Mouse (Mus musculus) embryonic facial prominence, embryonic 10.5 days (tissue): ENCODE results near the gene Pigw. TPM values are rescaled to one million over a fixed set of nuclear protein-coding genes. Genes with fewer than 3 reads are reported as not detected.
"Not testable (repeated sequence)": the region's sequence is repeated elsewhere in the genome, so short reads cannot be mapped to it uniquely, and the experiment has no call there.

ENCODE experiments used
- DNase-seq: peaks from one replicate; pipeline ENCODE4 v3.0.0-alpha.2; 2017; ENCODE audit warnings: low spot score
- H3K27ac ChIP-seq: fragments of 300-500 bp; sonication (generic); replicated peaks from 2 replicates; pipeline ENCODE4 v1.5.1; 2016; ENCODE audit warnings: mild to moderate bottlenecking
- H3K27me3 ChIP-seq: fragments of 300-500 bp; sonication (generic); replicated peaks from 2 replicates; pipeline ENCODE4 v1.6.1; 2016; ENCODE audit warnings: low read depth, mild to moderate bottlenecking; ENCODE audit not compliant: poor library complexity, severe bottlenecking
- H3K36me3 ChIP-seq: fragments of 300-500 bp; sonication (generic); replicated peaks from 2 replicates; pipeline ENCODE4 v1.6.1; 2016; ENCODE audit warnings: mild to moderate bottlenecking, moderate library complexity
- H3K4me1 ChIP-seq: fragments of 300-500 bp; sonication (generic); 2 replicates; pipeline ENCODE4 v1.6.1; 2016
- H3K4me3 ChIP-seq: fragments of 300-500 bp; sonication (generic); 2 replicates; pipeline ENCODE4 v1.5.1; 2016; ENCODE audit warnings: mild to moderate bottlenecking, moderate library complexity
- H3K9me3 ChIP-seq: fragments of 300-500 bp; sonication (generic); 2 replicates; pipeline ENCODE4 v1.6.1; 2016; ENCODE audit warnings: mild to moderate bottlenecking
- WGBS: fragments of 180-500 bp; shearing (Covaris S2); methylation state at CpG from one replicate; pipeline ENCODE4 v1.1.7; 2016; 5-methylcytosine and 5-hydroxymethylcytosine counted together
- microRNA-seq: library from miRNA; unstranded; fragments of <30 nt; microRNA quantifications from one replicate; pipeline ENCODE4, GENCODE M21; 2017
- polyA plus RNA-seq: library from polyadenylated mRNA; unstranded; fragments of >200 nt; fragmentation: Nextera tagmentation; extraction: Ambion mirVana; gene quantifications from 2 replicates; pipeline ENCODE4 v1.2.1, GENCODE M21; 2016

The Pigw gene
- polyA plus RNA-seq, 1 experiment from 2014 or later = 2.8 TPM

GRCm38 (mm10) chr11:84839330-84839729, 40.8 kb downstream of the Pigw start:
- H3K9me3 ChIP-seq = no peaks in the 10 kb centered on the region
- no peaks in the 10 kb centered on the region for H3K27me3 ChIP-seq
- H3K4me3 ChIP-seq = no peak overlapping the region
- H3K36me3 ChIP-seq = peaks cover 99% of the 10 kb centered on the region
- no peak for DNase-seq
- no peaks in the 10 kb centered on the region for H3K4me1 ChIP-seq
- H3K27ac ChIP-seq = no peak overlapping the region
- 94% methylated on average over 2 of the region's 2 CpGs for WGBS

DNA sequence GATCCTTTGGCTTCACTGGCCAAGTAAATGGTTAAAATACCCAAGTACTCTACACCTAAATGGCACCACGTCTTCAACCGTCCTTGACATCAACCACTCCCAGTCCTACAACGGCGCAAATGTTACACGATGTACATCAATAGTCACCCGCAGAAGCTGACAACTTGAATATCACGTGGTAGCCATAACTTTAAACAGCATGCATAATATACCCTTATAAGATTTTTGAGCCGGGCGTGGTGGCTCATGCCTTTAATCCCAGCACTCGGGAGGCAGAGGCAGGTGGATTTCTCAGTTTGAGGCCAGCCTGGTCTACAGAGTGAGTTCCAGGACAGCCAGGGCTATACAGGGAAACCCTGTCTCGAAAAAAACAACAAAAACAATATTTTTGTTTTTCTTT, 50.6 kb downstream of the Pigw start:
- peaks cover 20% of the 10 kb centered on the region for H3K4me1 ChIP-seq
- not testable (repeated sequence) for H3K27me3 ChIP-seq, H3K9me3 ChIP-seq, DNase-seq
- peaks cover 53% of the 10 kb centered on the region for H3K36me3 ChIP-seq
- H3K4me3 ChIP-seq = peak overlapping the region; percentile 88
- 83% methylated on average over 11 of the region's 11 CpGs for WGBS
- peak overlapping the region; percentile 78 for H3K27ac ChIP-seq

DNA sequence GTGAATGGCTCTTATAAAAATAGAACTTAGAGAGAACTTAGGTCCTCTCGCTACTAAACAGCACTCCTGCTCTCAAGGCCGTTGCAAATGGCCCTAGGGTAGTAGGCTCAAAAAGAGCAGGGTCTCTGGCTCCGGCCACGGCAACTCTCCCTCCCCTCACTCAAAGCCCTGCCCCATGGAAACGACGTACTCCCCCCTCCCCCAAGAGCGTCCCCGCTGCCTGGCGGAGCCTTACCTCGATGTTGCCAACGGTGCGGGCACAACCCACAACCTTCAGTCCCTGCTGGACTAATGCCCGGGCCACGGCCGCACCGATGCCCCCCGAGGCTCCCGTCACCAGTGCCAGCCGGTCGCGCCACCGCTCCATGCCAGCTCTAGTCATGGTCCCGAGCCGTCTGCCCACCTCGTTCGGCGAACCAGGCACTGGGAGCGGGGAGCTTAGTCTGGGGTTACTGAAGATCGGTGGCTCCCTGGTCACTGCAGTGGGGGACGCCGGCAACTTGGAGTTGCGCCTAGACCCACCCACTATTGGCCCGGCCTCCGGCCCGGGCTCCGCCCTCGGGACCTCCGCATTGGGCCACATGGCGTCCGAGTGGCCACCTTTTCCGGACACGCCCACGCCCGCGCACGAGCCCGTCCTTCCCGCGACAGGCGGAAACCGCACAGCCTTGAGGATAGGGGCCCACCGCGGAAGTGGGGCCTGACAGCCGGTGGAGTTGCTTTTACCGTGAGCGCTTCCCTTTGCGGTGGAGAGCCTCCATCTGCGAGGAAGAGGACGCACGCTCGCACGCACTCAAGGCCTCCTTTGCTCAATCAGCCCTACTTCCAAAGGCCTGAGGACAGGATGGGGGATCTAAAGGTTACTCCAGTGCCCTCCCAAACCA, 51.3 kb downstream of the Pigw start, which contains the start of gene Dhrs11:
TSS of gene Dhrs11 (minus strand) at position 479 of the 884 bp plus-strand sequence.
- under 1% methylated on average over 62 of the region's 62 CpGs for WGBS
- Histone ChIP-seq H3K36me3 (peaks cover 45% of the 10 kb centered on the region), H3K27ac (peak within 1 kb of the TSS; percentile 78)

DNA sequence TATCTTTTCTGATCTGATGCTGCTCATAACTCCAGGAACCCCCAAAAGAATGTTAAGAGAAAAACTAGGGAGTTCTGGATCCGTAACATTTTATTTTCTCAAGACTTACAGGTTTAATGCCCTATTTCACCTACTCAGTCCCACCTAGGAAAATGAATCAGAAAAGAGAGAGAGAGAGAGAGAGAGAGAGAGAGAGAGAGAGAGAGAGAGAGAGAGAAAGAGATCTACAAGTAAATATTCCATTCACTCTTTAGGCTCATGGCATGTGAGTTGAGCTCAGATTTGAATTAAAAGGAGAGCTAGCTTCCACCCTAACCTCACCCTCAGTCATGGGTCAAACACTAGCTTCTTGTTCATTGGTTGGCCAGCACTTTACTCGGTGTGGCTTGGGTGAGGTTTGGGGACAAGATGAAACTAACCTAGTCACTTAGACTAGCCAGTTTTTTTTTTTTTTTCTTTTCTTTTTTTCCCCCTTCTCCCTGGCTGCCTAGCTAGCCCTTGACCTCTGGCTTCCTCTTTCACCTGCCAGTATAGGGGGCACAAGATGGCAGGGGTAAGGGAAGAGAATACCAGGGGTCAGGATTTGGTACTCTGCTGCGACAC, 52.1 kb downstream of the Pigw start:
- Histone ChIP-seq H3K27me3 (no peaks in the 10 kb centered on the region), H3K27ac (peak overlapping the region; percentile 78; the same call in 1 of the 2 replicates), H3K36me3 (peaks cover 38% of the 10 kb centered on the region), H3K4me1 (peaks cover 20% of the 10 kb centered on the region), H3K9me3 (no peaks in the 10 kb centered on the region), H3K4me3 (peak overlapping the region; percentile 88)
- no peak for DNase-seq
- WGBS = 46% methylated on average over 3 of the region's 3 CpGs

More for the DNA sequence above, 51.3 kb downstream of the Pigw start, which contains the start of gene Dhrs11:
- peak within 1 kb of the TSS; percentile 88 for H3K4me3 ChIP-seq
- DNase-seq = peak; percentile 93
- no peaks in the 10 kb centered on the region for H3K9me3 ChIP-seq
- peaks cover 20% of the 10 kb centered on the region for H3K4me1 ChIP-seq
- no peaks in the 10 kb centered on the region for H3K27me3 ChIP-seq

DNA sequence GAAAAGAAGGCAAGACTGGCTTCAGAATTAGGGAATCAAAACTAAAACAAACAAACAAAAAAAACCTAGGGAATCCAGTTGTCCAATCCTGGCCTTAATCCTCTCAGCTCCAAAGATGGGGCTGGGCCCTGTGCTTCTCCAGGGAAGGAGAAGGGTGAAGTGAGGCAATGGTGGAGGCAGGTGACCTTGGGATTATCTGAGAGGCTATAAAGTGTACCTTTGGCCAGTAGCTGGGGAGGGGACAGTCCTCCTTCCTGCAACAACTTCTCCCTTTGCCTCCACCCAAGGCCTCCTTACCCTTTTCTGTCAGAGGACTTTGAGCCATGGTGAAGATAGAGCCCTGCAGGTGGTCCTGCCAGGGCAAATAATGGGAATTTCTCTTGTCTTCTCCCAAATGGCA, 52.6 kb downstream of the Pigw start:
- H3K4me3 ChIP-seq = peak overlapping the region; percentile 88; the same call in 1 of the 2 replicates
- H3K27ac ChIP-seq = no peak overlapping the region
- H3K4me1 ChIP-seq = peaks cover 20% of the 10 kb centered on the region
- H3K36me3 ChIP-seq = peaks cover 35% of the 10 kb centered on the region
- no peaks in the 10 kb centered on the region for H3K27me3 ChIP-seq
- DNase-seq = no peak
- no peaks in the 10 kb centered on the region for H3K9me3 ChIP-seq

Small RNAs within 50 kb of the gene (microRNA-seq; reads per million reads assigned to microRNA genes)
- not detected for gene Gm23564

Other genes starting within 250 kb of the Pigw start
- 10.0 and 12.0 TPM in 2 replicates for gene Mrm1, start 60.8 kb downstream of the Pigw start, polyA plus RNA-seq
- gene Dhrs11, start 51.3 kb downstream of the Pigw start, polyA plus RNA-seq = 10.4 and 11.8 TPM in 2 replicates
- 52.0 and 53.9 TPM in 2 replicates for gene Ggnbp2, start 9.5 kb downstream of the Pigw start, polyA plus RNA-seq
- 11.9 and 15.3 TPM in 2 replicates for gene Myo19, start 137 bp downstream of the Pigw start, polyA plus RNA-seq
- 89.1 and 96.8 TPM in 2 replicates for gene Znhit3, start 36.1 kb upstream of the Pigw start, polyA plus RNA-seq
- 2.9 and 5.1 TPM in 2 replicates for gene Car4, start 77.5 kb upstream of the Pigw start, polyA plus RNA-seq